Mouse (Mus musculus): Measurements from ENCODE around the gene Pmpca. TPM values are rescaled to one million over a fixed set of nuclear protein-coding genes. Genes with fewer than 3 reads are reported as not detected.

The Pmpca gene
- polyA plus RNA-seq, 1 experiment from 2014 or later: 100 TPM

- H3K4me2 ChIP-seq (ENCODE audit: low read length): no peak overlapping the region
- peaks cover 15% of the 10 kb centered on the region for H3K36me3 ChIP-seq (ENCODE audit: control insufficient read depth, insufficient read depth)
- no peak overlapping the region for H3K27ac ChIP-seq (ENCODE audit: low read length)
- H3K9ac ChIP-seq (replicated peaks; ENCODE audit: low read depth, low read length): no peak overlapping the region
- ATAC-seq: no peak
- H3K9me3 ChIP-seq (ENCODE audit: control insufficient read depth, low read length): no peaks in the 10 kb centered on the region
- no peaks in the 10 kb centered on the region for H3K27me3 ChIP-seq (replicated peaks; ENCODE audit: control insufficient read depth, insufficient read depth, low read length)
- H3K4me1 ChIP-seq (replicated peaks; ENCODE audit: control insufficient read depth, insufficient read depth, low read length): peaks cover 35% of the 10 kb centered on the region
- H3K4me3 ChIP-seq (replicated peaks; ENCODE audit: low read length): no peak overlapping the region
- 72% methylated on average over 5 of the region's 5 CpGs for WGBS
Observed at GRCm38 (mm10) chr2:26410091-26410490, 21.0 kb downstream of the Pmpca start.

DNA sequence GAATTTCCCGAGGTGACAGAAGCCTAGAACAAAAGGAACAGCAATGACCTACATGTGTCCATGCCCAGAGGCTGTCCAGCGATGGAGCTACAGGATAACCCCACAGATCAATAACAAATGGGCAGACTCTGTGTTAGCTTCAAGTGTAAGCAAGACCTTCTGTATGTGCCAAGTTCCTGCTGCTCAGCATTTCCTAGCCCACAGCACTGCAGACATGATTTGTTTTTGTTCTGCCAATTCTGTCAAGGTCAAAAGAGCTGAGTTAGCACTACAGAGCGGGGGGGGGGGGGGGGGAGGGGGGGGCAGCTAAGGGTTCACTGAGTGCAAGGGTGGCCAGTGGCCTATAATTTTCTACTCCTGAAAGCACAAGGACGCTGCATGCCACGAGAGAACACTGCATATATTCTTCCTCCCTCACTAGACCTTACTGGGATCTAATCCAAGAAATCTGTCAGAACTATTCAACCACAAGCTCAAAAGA, 21.8 kb downstream of the Pmpca start:
- WGBS: 55% methylated on average over 4 of the region's 5 CpGs
- Histone ChIP-seq H3K27ac (ENCODE audit: low read length) (no peak overlapping the region), H3K36me3 (ENCODE audit: control insufficient read depth, insufficient read depth) (peaks cover 24% of the 10 kb centered on the region), H3K27me3 (replicated peaks; ENCODE audit: control insufficient read depth, insufficient read depth, low read length) (no peaks in the 10 kb centered on the region), H3K4me3 (replicated peaks; ENCODE audit: low read length) (no peak overlapping the region), H3K9me3 (ENCODE audit: control insufficient read depth, low read length) (no peaks in the 10 kb centered on the region), H3K4me2 (ENCODE audit: low read length) (no peak overlapping the region), H3K4me1 (replicated peaks; ENCODE audit: control insufficient read depth, insufficient read depth, low read length) (peaks cover 28% of the 10 kb centered on the region), H3K9ac (replicated peaks; ENCODE audit: low read depth, low read length) (no peak overlapping the region)
- no peak for ATAC-seq

DNA sequence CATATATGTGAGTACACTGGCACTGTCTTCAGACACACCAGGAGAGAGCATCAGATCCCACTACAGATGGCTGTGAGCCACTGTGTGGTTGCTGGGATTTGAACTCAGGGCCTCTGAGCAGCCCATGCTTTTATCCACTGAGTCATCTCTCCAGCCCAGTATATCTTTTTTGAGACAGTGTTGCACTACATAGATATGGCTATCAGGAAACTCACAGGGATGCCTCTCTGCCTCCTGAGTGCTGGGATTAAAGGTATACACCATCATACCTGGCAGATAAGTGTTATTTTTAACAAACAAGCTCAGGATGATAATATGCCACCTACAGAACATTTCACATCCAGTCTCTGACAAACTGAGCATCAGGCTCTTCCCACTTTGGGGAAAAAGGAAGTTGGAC, 27.9 kb downstream of the Pmpca start:
- H3K9ac ChIP-seq (replicated peaks; ENCODE audit: low read depth, low read length): no peak overlapping the region
- no peaks in the 10 kb centered on the region for H3K4me1 ChIP-seq (replicated peaks; ENCODE audit: control insufficient read depth, insufficient read depth, low read length)
- peaks cover 43% of the 10 kb centered on the region for H3K36me3 ChIP-seq (ENCODE audit: control insufficient read depth, insufficient read depth)
- ATAC-seq: no peak
- no peak overlapping the region for H3K4me2 ChIP-seq (ENCODE audit: low read length)
- no peak overlapping the region for H3K4me3 ChIP-seq (replicated peaks; ENCODE audit: low read length)
- no peaks in the 10 kb centered on the region for H3K27me3 ChIP-seq (replicated peaks; ENCODE audit: control insufficient read depth, insufficient read depth, low read length)
- H3K9me3 ChIP-seq (ENCODE audit: control insufficient read depth, low read length): no peaks in the 10 kb centered on the region
- H3K27ac ChIP-seq (ENCODE audit: low read length): no peak overlapping the region

DNA sequence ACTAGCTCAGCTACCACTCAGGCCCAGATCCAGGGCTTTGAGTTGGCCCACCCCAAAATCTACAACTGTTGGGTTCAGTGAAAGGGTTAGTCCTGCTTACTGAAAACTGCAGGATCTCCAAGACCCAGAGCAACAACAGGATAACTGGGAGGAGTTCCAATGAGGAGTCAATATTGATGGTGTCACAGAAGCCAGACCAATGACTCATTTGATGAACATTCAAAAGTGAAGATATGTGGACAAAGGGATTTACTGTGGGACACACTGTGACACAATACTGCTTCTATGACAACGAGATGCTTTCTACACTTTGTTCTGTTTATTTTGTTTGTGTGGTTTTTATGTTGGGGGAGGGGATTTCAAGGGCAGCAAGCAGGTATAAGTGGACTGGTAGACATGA, 29.0 kb downstream of the Pmpca start:
- Histone ChIP-seq H3K27me3 (replicated peaks; ENCODE audit: control insufficient read depth, insufficient read depth, low read length) (no peaks in the 10 kb centered on the region), H3K4me2 (ENCODE audit: low read length) (no peak overlapping the region), H3K27ac (ENCODE audit: low read length) (no peak overlapping the region), H3K9ac (replicated peaks; ENCODE audit: low read depth, low read length) (no peak overlapping the region), H3K4me3 (replicated peaks; ENCODE audit: low read length) (no peak overlapping the region), H3K36me3 (ENCODE audit: control insufficient read depth, insufficient read depth) (peaks cover 49% of the 10 kb centered on the region), H3K4me1 (replicated peaks; ENCODE audit: control insufficient read depth, insufficient read depth, low read length) (no peaks in the 10 kb centered on the region), H3K9me3 (ENCODE audit: control insufficient read depth, low read length) (no peaks in the 10 kb centered on the region)
- 89% methylated on average over 1 of the region's 1 CpGs for WGBS
- no peak for ATAC-seq

GRCm38 (mm10) chr2:26421969-26422368, 32.8 kb downstream of the Pmpca start:
- H3K9me3 ChIP-seq (ENCODE audit: control insufficient read depth, low read length): no peaks in the 10 kb centered on the region
- 84% methylated on average over 2 of the region's 2 CpGs for WGBS
- no peak overlapping the region for H3K4me3 ChIP-seq (replicated peaks; ENCODE audit: low read length)
- H3K36me3 ChIP-seq (ENCODE audit: control insufficient read depth, insufficient read depth): peaks cover 60% of the 10 kb centered on the region
- H3K27ac ChIP-seq (ENCODE audit: low read length): no peak overlapping the region
- ATAC-seq: no peak
- H3K4me1 ChIP-seq (replicated peaks; ENCODE audit: control insufficient read depth, insufficient read depth, low read length): no peaks in the 10 kb centered on the region
- H3K4me2 ChIP-seq (ENCODE audit: low read length): no peak overlapping the region
- no peaks in the 10 kb centered on the region for H3K27me3 ChIP-seq (replicated peaks; ENCODE audit: control insufficient read depth, insufficient read depth, low read length)
- no peak overlapping the region for H3K9ac ChIP-seq (replicated peaks; ENCODE audit: low read depth, low read length)

DNA sequence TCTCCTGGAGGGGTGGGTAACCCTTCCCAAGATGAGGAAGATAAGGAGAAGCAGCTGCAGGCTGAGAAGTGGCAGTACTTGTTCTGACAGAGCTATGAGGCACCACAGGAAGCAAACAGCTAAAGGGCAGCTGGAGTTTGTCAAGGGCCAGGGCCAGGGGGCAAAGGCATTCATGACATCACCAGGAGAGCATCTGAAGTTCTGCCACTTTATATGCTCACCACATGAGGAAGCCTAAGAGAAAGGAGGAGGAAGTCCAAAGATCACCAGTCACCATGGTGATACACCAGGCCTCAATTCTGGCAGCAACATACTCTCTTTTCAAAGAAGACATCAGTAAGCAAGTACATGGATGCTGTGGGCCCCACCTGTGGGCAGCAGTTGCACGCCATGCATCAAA, 33.9 kb downstream of the Pmpca start:
- no peak for ATAC-seq
- no peaks in the 10 kb centered on the region for H3K27me3 ChIP-seq (replicated peaks; ENCODE audit: control insufficient read depth, insufficient read depth, low read length)
- peaks cover 64% of the 10 kb centered on the region for H3K36me3 ChIP-seq (ENCODE audit: control insufficient read depth, insufficient read depth)
- H3K4me3 ChIP-seq (replicated peaks; ENCODE audit: low read length): no peak overlapping the region
- no peak overlapping the region for H3K9ac ChIP-seq (replicated peaks; ENCODE audit: low read depth, low read length)
- H3K4me1 ChIP-seq (replicated peaks; ENCODE audit: control insufficient read depth, insufficient read depth, low read length): no peaks in the 10 kb centered on the region
- no peak overlapping the region for H3K27ac ChIP-seq (ENCODE audit: low read length)
- no peaks in the 10 kb centered on the region for H3K9me3 ChIP-seq (ENCODE audit: control insufficient read depth, low read length)
- H3K4me2 ChIP-seq (ENCODE audit: low read length): no peak overlapping the region
- WGBS: 91% methylated on average over 1 of the region's 1 CpGs

- H3K27me3 ChIP-seq (replicated peaks; ENCODE audit: control insufficient read depth, insufficient read depth, low read length): no peaks in the 10 kb centered on the region
- H3K4me1 ChIP-seq (replicated peaks; ENCODE audit: control insufficient read depth, insufficient read depth, low read length): no peaks in the 10 kb centered on the region
- H3K27ac ChIP-seq (ENCODE audit: low read length): no peak overlapping the region
- no peak overlapping the region for H3K4me2 ChIP-seq (ENCODE audit: low read length)
- WGBS: 97% methylated on average over 2 of the region's 2 CpGs
- peaks cover 70% of the 10 kb centered on the region for H3K36me3 ChIP-seq (ENCODE audit: control insufficient read depth, insufficient read depth)
- H3K9ac ChIP-seq (replicated peaks; ENCODE audit: low read depth, low read length): no peak overlapping the region
- H3K4me3 ChIP-seq (replicated peaks; ENCODE audit: low read length): no peak overlapping the region
- no peaks in the 10 kb centered on the region for H3K9me3 ChIP-seq (ENCODE audit: control insufficient read depth, low read length)
- no peak for ATAC-seq
Observed at GRCm38 (mm10) chr2:26424541-26424940, 35.4 kb downstream of the Pmpca start.

GRCm38 (mm10) chr2:26429851-26430250, 40.7 kb downstream of the Pmpca start:
- no peak overlapping the region for H3K27ac ChIP-seq (ENCODE audit: low read length)
- H3K27me3 ChIP-seq (replicated peaks; ENCODE audit: control insufficient read depth, insufficient read depth, low read length): no peaks in the 10 kb centered on the region
- H3K4me1 ChIP-seq (replicated peaks; ENCODE audit: control insufficient read depth, insufficient read depth, low read length): no peaks in the 10 kb centered on the region
- WGBS: 94% methylated on average over 5 of the region's 5 CpGs
- H3K4me2 ChIP-seq (ENCODE audit: low read length): no peak overlapping the region
- no peak overlapping the region for H3K4me3 ChIP-seq (replicated peaks; ENCODE audit: low read length)
- H3K36me3 ChIP-seq (ENCODE audit: control insufficient read depth, insufficient read depth): peaks cover 51% of the 10 kb centered on the region
- no peak overlapping the region for H3K9ac ChIP-seq (replicated peaks; ENCODE audit: low read depth, low read length)
- no peak for ATAC-seq
- no peaks in the 10 kb centered on the region for H3K9me3 ChIP-seq (ENCODE audit: control insufficient read depth, low read length)

DNA sequence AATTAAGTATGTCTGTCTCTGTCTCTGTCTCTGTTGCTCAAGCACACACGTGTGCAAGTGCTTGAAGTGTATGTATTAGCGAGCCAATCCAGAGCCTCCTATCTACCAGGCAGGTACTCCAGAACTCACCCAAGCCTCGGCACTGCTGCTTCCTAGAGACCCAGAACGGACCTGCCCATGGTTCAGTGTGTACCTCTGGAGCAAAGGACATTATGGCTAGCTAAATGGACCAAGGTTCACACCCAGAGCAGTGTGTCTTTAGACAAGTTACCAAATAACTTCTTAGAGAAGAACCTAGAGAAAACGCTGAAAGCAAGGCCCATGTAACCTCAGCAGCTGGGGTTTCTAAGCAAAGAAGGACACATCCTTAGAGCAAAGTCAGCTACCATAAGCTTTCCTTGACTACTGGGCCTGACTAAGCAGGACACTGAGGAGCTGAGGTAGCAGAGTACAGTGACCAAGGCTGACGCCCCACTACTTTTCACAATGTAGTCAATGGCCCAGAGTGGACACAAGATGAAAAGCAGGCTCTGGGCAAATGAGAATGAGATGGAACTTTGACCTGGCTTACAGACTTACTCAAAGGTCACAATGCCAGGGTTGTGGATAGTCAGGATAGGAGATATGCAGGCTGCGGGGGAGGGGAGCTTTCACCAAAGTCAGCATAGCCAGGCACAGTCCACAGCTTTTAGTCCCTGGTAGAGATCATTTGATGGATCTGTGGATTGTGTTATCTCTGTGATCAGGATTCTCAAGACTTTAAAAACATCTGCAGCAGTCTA, 45.8 kb downstream of the Pmpca start:
- WGBS: 94% methylated on average over 7 of the region's 7 CpGs
- Histone ChIP-seq H3K4me1 (replicated peaks; ENCODE audit: control insufficient read depth, insufficient read depth, low read length) (peaks cover 7% of the 10 kb centered on the region), H3K9me3 (ENCODE audit: control insufficient read depth, low read length) (no peaks in the 10 kb centered on the region), H3K36me3 (ENCODE audit: control insufficient read depth, insufficient read depth) (peaks cover 28% of the 10 kb centered on the region), H3K9ac (replicated peaks; ENCODE audit: low read depth, low read length) (no peak overlapping the region), H3K4me3 (replicated peaks; ENCODE audit: low read length) (no peak overlapping the region), H3K4me2 (ENCODE audit: low read length) (no peak overlapping the region), H3K27ac (ENCODE audit: low read length) (no peak overlapping the region), H3K27me3 (replicated peaks; ENCODE audit: control insufficient read depth, insufficient read depth, low read length) (no peaks in the 10 kb centered on the region)
- ATAC-seq: no peak

All from forebrain, embryonic 16.5 days (tissue).